Mouse (Mus musculus) granulocyte monocyte progenitor cell, adult 5-6 weeks (primary cell): ENCODE data around the gene Capza2. TPM values are rescaled to one million over a fixed set of nuclear protein-coding genes. Genes with fewer than 3 reads are reported as not detected.
A peak's percentile ranks its signal among the peaks of the same experiment; 100 is the strongest.
"Not testable (repeated sequence)": the region's sequence is repeated elsewhere in the genome, so short reads cannot be mapped to it uniquely, and the experiment has no call there.

Experiments used
- ATAC-seq: replicated peaks from 2 replicates; pipeline ENCODE4 v1.8.0; 2016; ENCODE audit warnings: mild to moderate bottlenecking, moderate TSS enrichment, inconsistent platforms; ENCODE audit not compliant: poor library complexity, severe bottlenecking
- total RNA-seq, 2 experiments: library from RNA; stranded (forward) in 1 of 2; stranded (reverse) in 1 of 2; fragments of 200-712, 200-1000 nt in 1 of 2; fragments of >200 nt in 1 of 2; fragmentation: Nextera tagmentation in 1 of 2; gene quantifications; 2 replicates each; pipeline ENCODE4 v1.2.3; 2014 to 2017

The Capza2 gene
- total RNA-seq, 2 experiments from 2014 or later = 193 to 372 TPM

GRCm38 (mm10) chr6:17696321-17696734 lies 60.3 kb downstream of the Capza2 start:
- peak; percentile 32; the same call in 1 of the 2 replicates for ATAC-seq

- ATAC-seq = no peak
Observed at GRCm38 (mm10) chr6:17700936-17701612, 65.0 kb downstream of the Capza2 start.

- ATAC-seq = not testable (repeated sequence)
Observed at GRCm38 (mm10) chr6:17704038-17704437, 68.0 kb downstream of the Capza2 start.

GRCm38 (mm10) chr6:17705973-17706372 lies 69.9 kb downstream of the Capza2 start:
- ATAC-seq = no peak

Other genes starting within 250 kb of the Capza2 start
- 29.6 and 29.9 TPM in 2 replicates for gene Met, start 172.4 kb upstream of the Capza2 start, total RNA-seq (2014; fragmentation: Nextera tagmentation)
- gene Met, start 172.4 kb upstream of the Capza2 start, total RNA-seq (2017) = 30.6 and 32.9 TPM in 2 replicates
- gene St7, start 56.7 kb downstream of the Capza2 start, total RNA-seq (2014; fragmentation: Nextera tagmentation) = 30.0 and 31.2 TPM in 2 replicates
- gene St7, start 56.7 kb downstream of the Capza2 start, total RNA-seq (2017) = 42.6 and 45.5 TPM in 2 replicates